Mouse (Mus musculus) embryonic stem cell, embryonic (primary cell): ENCODE data around the gene Ldlr.

Experiments
- CTCF ChIA-PET, 4 experiments: fragments of 300-600 bp in 2 of 4; fragments of 350-600 bp in 2 of 4; sonication (Branson Sonifier 250); formaldehyde crosslinking; loops; one replicate each; lab custom pipeline; 2022; ENCODE audit warnings: inconsistent platforms in 2 of 4; lab: Charles Lee
- POLR2A ChIA-PET, 4 experiments: fragments of 300-600 bp in 2 of 4; fragments of 350-600 bp in 2 of 4; sonication (Branson Sonifier 250); formaldehyde crosslinking; loops; one replicate each; lab custom pipeline; 2022; ENCODE audit warnings: antibody characterized with exemption in 4 of 4, inconsistent platforms in 1 of 4; lab: Charles Lee

The Ldlr gene

DNA sequence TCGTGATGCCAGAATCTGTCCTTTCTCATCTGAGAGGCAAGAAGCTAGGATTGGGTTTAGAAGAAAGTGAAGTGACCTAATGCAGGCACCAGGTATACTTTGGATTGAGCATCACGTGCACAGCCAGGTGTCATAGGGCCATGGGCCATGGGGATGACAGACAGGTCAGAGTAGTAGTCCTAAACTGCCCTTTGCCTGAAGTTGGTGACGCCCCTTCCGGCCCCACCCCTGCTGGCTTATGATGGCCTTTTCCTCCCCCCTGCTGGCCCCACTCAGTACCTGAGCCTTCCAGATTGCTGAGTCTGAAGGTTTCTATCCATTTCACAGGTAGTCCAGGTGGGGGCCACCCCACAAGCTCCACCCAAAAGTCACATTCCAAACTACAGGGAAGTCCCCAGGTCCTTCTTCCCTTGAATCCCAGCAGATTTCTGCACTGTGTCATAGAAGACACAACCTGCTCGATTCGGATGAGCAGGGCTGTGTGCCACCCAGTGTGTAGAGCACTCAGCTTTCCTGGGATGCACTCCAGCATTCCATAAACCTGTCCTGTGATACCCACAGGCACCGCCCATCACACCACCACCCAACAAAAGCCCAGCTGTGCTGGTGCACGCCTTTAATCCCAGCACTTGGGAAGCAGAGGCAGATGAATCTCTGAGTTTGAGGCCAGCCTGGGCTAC lies 16.6 kb upstream of the Ldlr start:
- ChIA-PET POLR2A (interaction anchor here (0.6 to 7.1 kb wide), 35 partner anchors 9 to 210 kb away, joined by 3 to 90 read pairs (median 4); partner anchors contain the start of genes Ldlr (in 3 of the 4), Kank2 (in 1 of the 4) and Spc24 (in 1 of the 4)), CTCF (interaction anchor here in 1 of 4 experiments (0.6 to 0.8 kb wide), 2 partner anchors 14 kb away, joined by 3 read pairs; no protein-coding TSS in a partner anchor)

DNA sequence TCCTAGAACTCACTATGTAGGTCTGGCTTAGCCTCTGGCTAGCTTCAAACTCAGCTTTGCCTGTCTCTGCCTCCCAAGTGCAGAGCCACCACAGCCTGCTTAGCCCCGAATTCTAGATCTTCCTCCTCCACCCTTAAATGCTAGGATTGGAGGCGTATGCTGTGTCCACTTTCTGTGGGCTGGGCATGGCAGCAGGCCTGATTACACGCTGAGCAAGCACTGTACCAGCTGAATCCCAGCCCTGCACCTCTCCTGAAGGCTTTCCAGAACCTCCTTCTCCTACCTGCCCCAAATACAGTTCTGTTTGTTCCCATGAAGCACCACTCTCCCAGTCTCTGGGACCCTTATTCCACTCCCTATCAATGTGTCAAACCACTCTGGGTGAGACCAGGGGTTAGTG lies 13.9 kb upstream of the Ldlr start:
- POLR2A ChIA-PET = interaction anchor here in 2 of 4 experiments (1.0 to 7.1 kb wide), 6 partner anchors 9 to 39 kb away, joined by 3 to 90 read pairs (median 11); partner anchors contain the start of gene Ldlr (in 2 of the 2)
- CTCF ChIA-PET = interaction anchor here in 1 of 4 experiments (0.5 kb wide), 1 partner anchor 30 kb away, joined by 3 read pairs; no protein-coding TSS in a partner anchor

- ChIA-PET POLR2A (interaction anchor here (0.5 to 3.7 kb wide), 12 partner anchors 8 to 169 kb away, joined by 3 to 30 read pairs (median 4); partner anchors contain the start of gene Ldlr (in 4 of the 4)), CTCF (no interaction called here)
These were observed 8.0 kb upstream of the Ldlr start for GRCm38 (mm10) chr9:21715298-21715697.

GRCm38 (mm10) chr9:21717015-21717414 lies 6.3 kb upstream of the Ldlr start:
- ChIA-PET CTCF (interaction anchor here in 1 of 4 experiments (0.8 kb wide), 1 partner anchor 48 kb away, joined by 3 read pairs; no protein-coding TSS in a partner anchor), POLR2A (interaction anchor here in 2 of 4 experiments (1.0 to 3.0 kb wide), 3 partner anchors 9 to 10 kb away, joined by 3 to 28 read pairs (median 13); no protein-coding TSS in a partner anchor)

- ChIA-PET POLR2A (interaction anchor here in 3 of 4 experiments (0.5 to 26.2 kb wide), 26 partner anchors 10 to 349 kb away, joined by 3 to 656 read pairs (median 4); partner anchors contain the start of genes Spc24 (in 2 of the 3), Gm49318 (in 1 of the 3) and Kank2 (in 1 of the 3)), CTCF (interaction anchor here in 3 of 4 experiments (0.5 to 1.2 kb wide), 4 partner anchors 14 to 85 kb away, joined by 3 to 4 read pairs (median 4); no protein-coding TSS in a partner anchor)
These were observed 2.2 kb upstream of the Ldlr start for GRCm38 (mm10) chr9:21721036-21721435.

DNA sequence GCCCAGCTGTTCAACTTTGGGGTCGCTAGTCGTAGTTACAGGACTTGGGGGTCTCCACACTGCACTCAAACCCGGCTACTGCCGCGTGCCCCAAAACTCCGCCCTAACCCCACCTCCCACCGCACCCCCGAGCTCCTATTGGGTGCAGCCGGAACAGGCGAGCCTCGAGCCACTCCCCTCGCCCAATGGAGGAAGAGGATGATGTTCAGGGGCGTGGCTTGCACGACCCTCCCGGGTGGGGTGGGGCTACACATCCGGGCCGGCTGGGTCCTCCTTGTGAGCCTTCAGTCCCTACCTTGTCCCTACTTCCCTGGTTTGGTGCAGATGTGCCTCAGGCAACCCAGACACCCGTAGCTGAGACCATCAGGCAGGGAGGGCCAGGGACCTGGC lies 859 bp downstream of the Ldlr start:
- POLR2A ChIA-PET = interaction anchor here (0.6 to 26.2 kb wide), 170 partner anchors 8 to 693 kb away, joined by 3 to 656 read pairs (median 6); partner anchors contain the start of genes Carm1 (in 3 of the 4), Kank2 (in 3 of the 4), Rab3d (in 3 of the 4) and Spc24 (in 3 of the 4)
- CTCF ChIA-PET = interaction anchor here (0.6 to 1.7 kb wide), 17 partner anchors 12 to 327 kb away, joined by 3 to 9 read pairs (median 4); partner anchors contain the start of genes Kank2 (in 1 of the 4) and Spc24 (in 1 of the 4)

DNA sequence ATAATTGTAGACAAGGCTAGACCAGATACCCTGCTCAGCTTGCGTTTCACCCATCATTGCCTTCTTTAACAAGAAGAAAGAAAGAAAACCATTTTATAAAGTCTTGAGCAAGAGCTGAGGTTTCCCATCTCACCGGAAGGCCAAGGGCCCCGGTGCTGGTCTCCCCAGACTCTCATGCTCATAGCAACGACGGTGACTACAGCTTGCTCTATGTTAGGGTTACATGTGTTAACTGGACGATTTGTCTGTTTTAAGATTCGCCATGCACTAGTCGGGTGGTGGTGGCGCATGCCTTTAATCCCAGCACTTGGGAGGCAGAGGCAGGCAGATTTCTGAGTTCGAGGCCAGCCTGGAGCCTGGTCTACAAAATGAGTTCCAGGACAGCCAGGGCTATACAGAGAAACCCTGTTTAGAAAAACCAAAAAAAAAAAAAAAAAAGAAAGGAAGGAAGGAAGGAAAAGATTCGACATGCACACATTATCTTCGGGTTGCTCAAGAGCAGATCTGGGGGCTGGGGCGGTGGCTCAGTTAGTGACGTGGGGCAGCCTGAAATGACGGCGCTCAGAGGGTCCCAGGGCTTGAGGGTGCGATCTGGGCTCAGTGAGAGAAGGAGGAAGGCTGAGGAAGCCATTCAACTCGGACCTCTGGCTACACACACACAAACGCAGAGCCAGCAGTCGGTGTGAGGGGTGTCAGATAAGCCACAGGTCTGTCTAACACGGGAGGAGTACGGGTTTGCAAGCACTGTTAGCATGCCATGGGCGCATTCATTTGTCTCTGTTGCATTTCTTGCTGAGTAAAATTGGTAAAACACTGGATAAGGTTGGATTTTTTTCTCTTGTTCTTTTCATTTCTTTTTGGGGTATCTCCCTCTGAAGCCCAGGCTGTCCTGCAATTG lies 2.2 kb downstream of the Ldlr start:
- CTCF ChIA-PET = interaction anchor here in 2 of 4 experiments (1.2 to 1.4 kb wide), 2 partner anchors 14 to 37 kb away, joined by 3 read pairs; no protein-coding TSS in a partner anchor
- POLR2A ChIA-PET = interaction anchor here (0.6 to 26.2 kb wide), 56 partner anchors 10 to 233 kb away, joined by 3 to 656 read pairs (median 8); partner anchors contain the start of genes Spc24 (in 3 of the 4), Ccdc159 (in 2 of the 4), Kank2 (in 2 of the 4) and Tmem205 (in 2 of the 4)

- CTCF ChIA-PET = interaction anchor here in 2 of 4 experiments (0.6 to 1.2 kb wide), 2 partner anchors 38 to 140 kb away, joined by 3 to 5 read pairs; no protein-coding TSS in a partner anchor
- POLR2A ChIA-PET = interaction anchor here (0.6 to 26.2 kb wide), 30 partner anchors 11 to 232 kb away, joined by 3 to 656 read pairs (median 4); partner anchors contain the start of genes Kank2 (in 2 of the 4), Ccdc159 (in 1 of the 4), Spc24 (in 1 of the 4) and Tmem205 (in 1 of the 4)
These were observed 3.1 kb downstream of the Ldlr start for GRCm38 (mm10) chr9:21726218-21726975.

DNA sequence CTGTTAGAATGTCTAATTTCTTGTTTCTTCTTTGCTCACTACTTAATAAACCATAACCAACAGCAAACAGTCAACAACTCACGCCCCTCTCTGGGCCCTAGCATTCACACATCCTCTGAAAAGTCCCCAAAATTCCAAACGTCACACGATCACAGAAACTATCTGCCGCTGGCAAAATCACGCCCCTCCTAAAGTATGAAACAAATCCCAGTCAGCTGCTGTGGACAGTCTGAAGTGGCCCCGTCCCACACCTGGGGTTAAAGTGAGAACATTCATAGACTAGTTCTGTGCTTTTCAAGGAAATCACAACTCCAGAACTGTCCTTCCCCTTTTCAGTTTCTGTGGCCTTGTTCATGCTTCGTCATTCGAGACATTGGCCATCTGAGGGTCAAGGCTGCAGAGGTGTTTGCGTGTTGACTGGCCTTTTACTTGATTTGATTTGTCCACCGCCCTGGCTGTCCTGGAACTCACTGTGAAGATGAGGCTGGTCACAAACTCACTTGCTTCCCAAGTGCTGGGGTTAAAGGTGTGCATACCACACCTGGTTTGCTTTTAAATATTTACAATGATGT lies 5.1 kb downstream of the Ldlr start:
- POLR2A ChIA-PET = interaction anchor here in 2 of 4 experiments (1.0 to 26.2 kb wide), 8 partner anchors 9 to 66 kb away, joined by 3 to 656 read pairs (median 41); partner anchors contain the start of gene Spc24 (in 1 of the 2)
- CTCF ChIA-PET = no interaction called here

- ChIA-PET POLR2A (interaction anchor here in 2 of 4 experiments (0.5 to 26.2 kb wide), 3 partner anchors 12 to 29 kb away, joined by 3 to 656 read pairs (median 11); partner anchors contain the start of gene Spc24 (in 1 of the 2)), CTCF (no interaction called here)
These were observed 6.0 kb downstream of the Ldlr start for GRCm38 (mm10) chr9:21729264-21729663.

- CTCF ChIA-PET = no interaction called here
- POLR2A ChIA-PET = interaction anchor here in 3 of 4 experiments (0.7 to 26.2 kb wide), 7 partner anchors 7 to 26 kb away, joined by 3 to 656 read pairs (median 25); partner anchors contain the start of genes Ldlr (in 2 of the 3) and Spc24 (in 1 of the 3)
These were observed 9.0 kb downstream of the Ldlr start for GRCm38 (mm10) chr9:21732288-21732687.

GRCm38 (mm10) chr9:21733446-21733845 lies 10.2 kb downstream of the Ldlr start:
- ChIA-PET CTCF (no interaction called here), POLR2A (interaction anchor here in 3 of 4 experiments (0.9 to 26.2 kb wide), 11 partner anchors 8 to 172 kb away, joined by 3 to 656 read pairs (median 4); partner anchors contain the start of genes Ldlr (in 3 of the 3) and Spc24 (in 1 of the 3))

- CTCF ChIA-PET = no interaction called here
- POLR2A ChIA-PET = interaction anchor here in 3 of 4 experiments (0.9 to 26.2 kb wide), 11 partner anchors 8 to 172 kb away, joined by 3 to 656 read pairs (median 6); partner anchors contain the start of genes Ldlr (in 3 of the 3) and Spc24 (in 1 of the 3)
These were observed 10.7 kb downstream of the Ldlr start for GRCm38 (mm10) chr9:21733989-21734388.

DNA sequence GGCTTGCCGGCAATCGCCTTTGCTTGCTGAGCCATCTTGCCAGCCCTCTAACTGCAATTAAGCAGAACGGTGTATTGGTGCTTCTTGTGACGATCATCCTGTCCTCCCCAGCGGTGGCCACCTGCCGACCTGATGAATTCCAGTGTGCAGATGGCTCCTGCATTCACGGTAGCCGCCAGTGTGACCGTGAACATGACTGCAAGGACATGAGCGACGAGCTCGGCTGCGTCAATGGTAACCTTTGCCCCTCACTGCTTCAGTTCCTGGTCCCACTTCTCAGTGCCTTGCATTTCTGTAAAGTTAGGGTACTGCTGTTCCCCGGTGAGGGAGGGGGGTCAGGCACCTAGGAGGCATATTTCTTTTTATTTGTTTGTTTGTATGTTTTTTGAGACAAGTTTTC lies 11.8 kb downstream of the Ldlr start:
- CTCF ChIA-PET = interaction anchor here in 2 of 4 experiments (0.6 to 1.4 kb wide), 2 partner anchors 18 to 118 kb away, joined by 3 to 4 read pairs; no protein-coding TSS in a partner anchor
- POLR2A ChIA-PET = interaction anchor here (0.7 to 26.2 kb wide), 28 partner anchors 9 to 189 kb away, joined by 3 to 656 read pairs (median 5); partner anchors contain the start of genes Ldlr (in 4 of the 4), Spc24 (in 2 of the 4) and Kank2 (in 1 of the 4)

GRCm38 (mm10) chr9:21736580-21736979 lies 13.3 kb downstream of the Ldlr start:
- CTCF ChIA-PET = interaction anchor here in 3 of 4 experiments (0.7 to 2.3 kb wide), 8 partner anchors 13 to 135 kb away, joined by 3 to 13 read pairs (median 4); partner anchors contain the start of gene Spc24 (in 1 of the 3)
- POLR2A ChIA-PET = interaction anchor here in 3 of 4 experiments (0.8 to 26.2 kb wide), 24 partner anchors 9 to 197 kb away, joined by 3 to 656 read pairs (median 6); partner anchors contain the start of genes Ldlr (in 3 of the 3), Spc24 (in 2 of the 3), Kank2 (in 1 of the 3) and Timm29 (in 1 of the 3)
